Mouse (Mus musculus) cerebellum, adult 2 months (tissue): ENCODE measurements at regions not wholly inside any gene's neighbourhood (a gene's known extent, or its start where the extent isn't known, plus 50 kb on each side); places are given as distances from the start of the nearest gene placed in this dataset.

ENCODE experiments used
- CTCF ChIP-seq: fragments of 200-500 bp; IDR thresholded peaks from 2 replicates; pipeline ENCODE4 v1.5.1; 2011; ENCODE audit warnings: low read depth, mild to moderate bottlenecking, control low read depth, low read length, moderate library complexity, borderline replicate concordance; ENCODE audit not compliant: insufficient read depth
- POLR2A ChIP-seq: fragments of 200-500 bp; IDR thresholded peaks from 2 replicates; pipeline ENCODE4 v1.6.1; 2011; ENCODE audit warnings: low read length, control low read depth, borderline replicate concordance; ENCODE audit not compliant: insufficient read depth

- no peak for TF ChIP-seq CTCF
- TF ChIP-seq POLR2A = no peak
Observed at GRCm38 (mm10) chr12:10549481-10550201, 159.1 kb downstream of the Rdh14 start.
